Mouse (Mus musculus): ENCODE results near the gene Copg2.

Gene Copg2

GRCm38 (mm10) chr6:30896195-30896985, at the start of gene Copg2:
Gene Copg2 (minus strand): TSS chr6:30896794.
- DNase-seq (ENCODE audit: low spot score) = peak; percentile 96

GRCm38 (mm10) chr6:30939264-30939663, 42.7 kb upstream of the Copg2 start:
- no peak for DNase-seq (ENCODE audit: low spot score)

- no peak for DNase-seq (ENCODE audit: low spot score)
These were observed 26.2 kb upstream of the Copg2 start for GRCm38 (mm10) chr6:30922821-30923220.

GRCm38 (mm10) chr6:30921826-30922225, 25.2 kb upstream of the Copg2 start:
- DNase-seq (ENCODE audit: low spot score) = no peak

DNA sequence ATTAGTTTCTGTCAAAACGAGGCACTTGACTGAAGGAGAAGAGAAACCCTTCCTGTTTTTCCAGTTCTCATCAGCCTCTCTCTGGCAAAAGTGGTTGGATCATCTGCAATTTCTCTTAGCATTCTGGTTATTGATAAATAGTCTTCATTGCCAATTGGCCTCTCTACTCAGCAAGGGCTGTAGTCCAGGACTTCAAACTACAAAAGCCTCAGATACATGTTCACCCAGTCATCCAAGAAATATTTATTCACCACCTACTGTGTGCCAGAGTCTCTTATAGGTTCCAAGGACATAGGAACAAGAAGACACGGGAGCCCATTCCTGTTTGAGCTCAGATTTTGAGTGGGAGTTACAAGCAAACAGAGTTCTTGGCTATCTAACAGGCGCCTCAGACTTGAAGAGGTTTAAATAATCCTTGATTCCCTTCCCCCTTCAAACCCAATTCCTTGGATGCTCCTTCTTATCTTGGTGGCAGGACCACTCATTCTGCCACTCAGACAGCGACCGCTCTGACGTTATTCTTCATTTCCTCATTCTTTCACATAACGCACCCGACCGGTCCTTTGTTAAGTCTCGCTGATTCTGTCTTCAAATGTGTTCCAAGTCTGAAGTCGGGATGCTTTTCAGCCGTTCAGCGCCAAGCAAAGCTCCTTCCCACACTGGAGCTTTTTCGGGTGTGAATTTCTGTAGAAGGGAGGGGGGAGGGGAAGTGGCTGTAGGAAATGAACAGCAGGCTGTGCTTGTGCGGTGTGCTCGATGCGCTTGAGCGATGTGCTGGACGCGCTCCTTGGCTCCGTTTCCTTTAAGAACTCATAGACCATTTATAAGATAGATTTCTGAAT, 24.5 kb upstream of the Copg2 start:
- DNase-seq (ENCODE audit: low spot score) = no peak

DNA sequence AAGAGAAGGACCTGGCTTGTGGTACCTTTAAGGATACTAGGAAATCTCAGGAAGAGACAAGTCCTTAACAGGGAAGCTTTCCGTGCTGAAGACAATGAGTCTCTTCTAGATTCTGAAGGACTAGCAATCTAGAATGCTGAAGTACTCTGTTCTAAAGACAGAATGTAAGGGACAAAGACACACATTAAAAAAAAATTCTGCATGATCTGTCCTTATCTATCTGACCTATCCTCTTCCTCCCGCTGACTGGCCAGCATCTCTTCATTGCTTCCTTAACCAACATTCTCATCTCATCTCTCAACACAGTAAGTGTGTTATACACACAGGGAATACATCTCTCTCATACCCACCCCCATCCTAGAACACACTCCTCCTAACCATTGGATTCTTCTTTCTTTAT, 18.9 kb upstream of the Copg2 start, which contains the start of gene Tsga13:
Gene Tsga13, minus strand, starts transcription at position 101 of the 400 bp plus-strand sequence.
- no peak for DNase-seq (ENCODE audit: low spot score)

- no peak for DNase-seq (ENCODE audit: low spot score)
These were observed 11.4 kb upstream of the Copg2 start for GRCm38 (mm10) chr6:30907970-30908369.

DNA sequence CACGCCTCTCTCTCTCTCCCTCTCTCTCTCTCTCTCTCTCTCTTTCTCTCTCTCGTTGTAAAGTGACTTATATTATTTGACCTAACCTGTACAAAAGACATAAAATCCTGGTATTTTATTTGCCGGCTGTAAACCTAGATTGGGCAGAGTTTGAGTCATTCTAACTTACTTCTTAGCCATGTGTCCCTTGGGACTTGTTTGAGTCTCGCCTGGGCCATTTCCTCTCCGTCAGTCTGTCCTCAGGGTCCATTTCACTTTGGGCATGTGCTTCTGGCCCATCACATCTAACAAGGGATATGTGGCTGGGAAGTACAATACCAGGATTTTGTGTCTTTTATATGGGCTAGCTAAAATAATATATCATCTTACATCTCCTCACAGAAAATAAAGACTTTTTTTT, 8.3 kb upstream of the Copg2 start:
- no peak for DNase-seq (ENCODE audit: low spot score)

DNA sequence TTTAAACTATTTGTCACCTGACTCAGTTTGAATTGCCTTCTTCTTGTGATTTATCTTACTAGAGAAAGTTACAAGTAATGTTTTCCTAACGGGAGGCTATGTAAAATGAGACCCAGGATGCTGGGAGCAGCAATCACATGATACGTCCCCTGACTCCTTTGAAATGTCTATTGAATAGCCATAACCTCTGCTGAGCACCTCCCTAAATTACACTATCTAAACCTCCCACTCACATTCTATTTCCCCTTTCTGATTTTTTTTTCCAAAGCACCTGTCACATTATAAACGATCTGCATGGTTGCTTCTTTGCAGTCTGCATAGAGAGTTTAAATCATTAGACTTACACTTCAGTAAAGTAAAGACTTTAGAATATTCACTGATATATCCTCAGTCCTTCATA, 7.4 kb upstream of the Copg2 start:
- DNase-seq (ENCODE audit: low spot score) = no peak

DNA sequence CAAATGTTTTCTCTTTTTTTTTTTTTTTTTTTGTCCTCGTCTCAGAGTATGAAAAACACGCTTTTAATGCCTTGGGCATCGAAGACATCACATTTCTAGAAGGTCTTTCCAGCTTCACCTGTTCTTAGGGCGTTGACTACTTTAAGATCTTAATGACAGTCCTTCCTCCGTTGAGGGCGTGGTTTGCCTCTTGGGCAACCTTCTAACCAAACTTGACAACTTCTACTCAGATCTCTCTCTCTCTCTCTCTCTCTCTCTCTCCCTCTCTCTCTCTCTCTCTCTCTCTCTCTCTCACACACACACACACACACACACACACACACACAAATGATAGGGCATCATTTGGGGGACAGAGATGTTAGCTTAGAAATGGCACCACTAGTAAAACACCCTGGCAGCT, 926 bp upstream of the Copg2 start:
- no peak for DNase-seq (ENCODE audit: low spot score)

- DNase-seq (ENCODE audit: low spot score) = no peak
These were observed 363 bp upstream of the Copg2 start for GRCm38 (mm10) chr6:30896986-30897327.

- DNase-seq (ENCODE audit: low spot score) = no peak
These were observed 787 bp downstream of the Copg2 start for GRCm38 (mm10) chr6:30895819-30896194.

- no peak for DNase-seq (ENCODE audit: low spot score)
These were observed 3.5 kb downstream of the Copg2 start for GRCm38 (mm10) chr6:30893081-30893480.

DNA sequence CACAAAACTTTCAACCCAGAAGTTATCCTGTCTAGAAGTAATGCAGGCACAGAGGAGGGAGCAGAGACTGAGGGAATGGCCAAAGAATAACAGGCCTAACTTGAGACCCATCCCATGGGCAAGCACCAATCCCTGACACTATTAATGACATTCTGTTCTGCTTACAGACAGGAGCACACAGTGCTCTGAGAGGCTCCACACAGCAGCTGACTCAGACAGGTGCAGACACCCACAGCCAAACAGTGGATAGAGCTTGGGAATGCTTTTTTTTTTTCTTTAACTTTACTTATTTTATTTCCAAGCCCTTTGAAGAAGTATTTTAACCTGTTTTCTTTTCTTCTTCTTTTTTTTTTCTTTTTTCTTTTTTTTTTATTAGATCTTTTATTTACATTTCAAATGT, 4.8 kb downstream of the Copg2 start:
- no peak for DNase-seq (ENCODE audit: low spot score)

DNA sequence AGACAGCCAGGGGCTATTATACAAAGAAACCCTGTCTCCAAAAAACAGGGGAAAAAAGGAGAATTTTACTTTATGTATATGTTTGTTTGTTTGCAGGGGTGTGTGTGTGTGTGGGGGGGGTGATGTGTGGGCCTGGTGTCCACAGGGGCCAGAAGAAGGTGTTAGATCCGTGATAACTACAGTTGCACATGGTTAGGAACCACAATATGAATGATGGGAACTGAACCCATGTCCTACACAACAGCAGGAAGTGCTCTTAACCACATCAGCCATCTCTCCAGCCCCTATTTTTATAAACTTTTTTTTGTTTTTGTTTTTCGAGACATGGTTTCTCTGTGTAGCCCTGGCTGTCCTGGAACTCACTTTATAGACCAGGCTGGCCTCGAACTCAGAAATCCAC, 11.7 kb downstream of the Copg2 start:
- DNase-seq (ENCODE audit: low spot score) = no peak

GRCm38 (mm10) chr6:30883491-30883890, 13.1 kb downstream of the Copg2 start:
- no peak for DNase-seq (ENCODE audit: low spot score)

GRCm38 (mm10) chr6:30876661-30877060, 19.9 kb downstream of the Copg2 start:
- DNase-seq (ENCODE audit: low spot score) = peak; percentile 25

DNA sequence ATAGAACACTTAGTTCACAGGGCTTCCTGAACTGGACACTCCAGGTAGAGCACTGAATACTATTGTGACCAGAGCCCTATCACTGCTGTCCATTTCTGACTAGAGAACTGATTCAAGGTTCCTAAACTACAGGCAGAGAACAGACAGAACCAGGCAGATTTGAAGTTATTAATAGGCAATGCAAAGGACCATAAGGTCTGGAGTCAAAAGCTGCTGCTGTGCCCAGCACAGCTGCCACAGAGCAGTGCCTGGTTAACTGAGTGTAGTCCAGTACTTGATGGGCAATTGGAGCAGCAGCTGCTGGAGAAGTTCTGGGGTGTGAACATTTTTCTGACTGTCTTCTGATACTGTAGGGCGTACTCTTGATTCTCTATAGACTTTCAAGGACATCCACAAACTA, 30.1 kb downstream of the Copg2 start:
- DNase-seq (ENCODE audit: low spot score) = no peak

- DNase-seq (ENCODE audit: low spot score) = no peak
These were observed 31.4 kb downstream of the Copg2 start for GRCm38 (mm10) chr6:30865031-30865678.

GRCm38 (mm10) chr6:30855956-30856355, 40.6 kb downstream of the Copg2 start:
- no peak for DNase-seq (ENCODE audit: low spot score)

GRCm38 (mm10) chr6:30855205-30855604, 41.4 kb downstream of the Copg2 start:
- no peak for DNase-seq (ENCODE audit: low spot score)

DNA sequence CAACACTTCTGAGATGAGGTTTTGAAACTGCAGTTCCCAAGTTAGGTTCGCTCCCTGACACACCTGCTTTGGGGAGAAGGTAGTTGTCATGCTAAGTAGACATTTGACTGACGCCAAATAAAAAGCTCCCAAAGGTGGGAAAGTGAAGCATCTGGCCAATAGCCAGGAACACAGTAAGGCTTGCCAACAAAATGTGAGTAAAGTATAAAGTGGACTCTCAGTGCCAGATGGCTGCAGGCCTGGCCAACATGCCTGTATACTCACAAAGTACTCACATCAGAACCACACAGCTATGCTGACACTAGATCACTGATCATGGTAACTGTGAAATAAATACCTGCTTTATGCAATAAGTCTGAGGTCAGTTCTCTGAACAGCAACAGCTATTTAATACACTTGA, 46.8 kb downstream of the Copg2 start:
- DNase-seq (ENCODE audit: low spot score) = no peak

GRCm38 (mm10) chr6:30832241-30832640, 64.4 kb downstream of the Copg2 start:
- DNase-seq (ENCODE audit: low spot score) = no peak

All from testis, postnatal 14 days (tissue).